Mouse (Mus musculus): ENCODE results near the gene Nras. TPM values are rescaled to one million over a fixed set of nuclear protein-coding genes. Genes with fewer than 3 reads are reported as not detected.

Gene Nras
- 10 to 100 TPM; 71.1 to 75.5 TPM for total RNA-seq (2021)

DNA sequence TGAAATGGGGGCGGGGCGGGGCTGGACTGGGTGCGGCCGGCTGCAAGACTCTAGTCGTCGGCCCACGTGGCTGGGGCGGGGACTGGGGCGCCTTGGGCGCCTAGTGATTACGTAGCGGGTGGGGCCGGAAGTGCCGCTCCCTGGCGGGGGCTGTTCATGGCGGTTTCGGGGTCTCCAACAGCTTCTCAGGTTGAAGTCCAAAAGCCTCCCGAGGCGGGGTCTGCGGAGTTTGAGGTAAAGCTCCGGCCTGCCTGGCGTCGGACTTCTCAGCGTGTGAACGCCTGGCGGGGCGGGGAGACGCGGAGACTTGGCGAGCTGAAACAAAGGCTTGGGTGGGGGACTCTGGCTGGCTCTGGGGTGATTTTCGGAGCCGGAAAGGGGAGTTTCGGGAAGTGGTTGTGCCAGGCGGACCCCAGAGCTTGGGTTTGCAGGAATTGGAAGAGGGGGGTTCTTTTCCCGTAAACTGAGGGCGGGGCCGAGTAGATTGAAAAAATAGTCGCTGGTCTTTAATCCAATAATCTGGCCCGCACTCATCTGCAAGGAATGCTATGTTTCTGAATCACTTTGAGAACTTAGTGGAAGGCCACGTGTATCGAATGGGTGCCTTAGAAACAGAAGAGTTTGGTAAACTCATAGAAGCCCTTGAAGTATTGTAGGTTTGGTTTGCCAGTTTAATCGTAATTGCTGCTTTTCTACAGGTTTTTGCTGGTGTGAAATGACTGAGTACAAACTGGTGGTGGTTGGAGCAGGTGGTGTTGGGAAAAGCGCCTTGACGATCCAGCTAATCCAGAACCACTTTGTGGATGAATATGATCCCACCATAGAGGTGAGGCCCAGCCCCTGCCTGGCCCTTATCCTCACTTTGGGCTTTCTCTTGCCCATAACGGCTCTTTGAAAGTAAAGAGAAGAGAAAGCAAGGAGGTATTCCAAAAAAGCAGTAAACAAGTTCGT is at the start of gene Nras:
Nras (plus strand) TSS at position 79 of the 951 bp plus-strand sequence.
- peak; percentile 92 to 94 for DNase-seq

DNA sequence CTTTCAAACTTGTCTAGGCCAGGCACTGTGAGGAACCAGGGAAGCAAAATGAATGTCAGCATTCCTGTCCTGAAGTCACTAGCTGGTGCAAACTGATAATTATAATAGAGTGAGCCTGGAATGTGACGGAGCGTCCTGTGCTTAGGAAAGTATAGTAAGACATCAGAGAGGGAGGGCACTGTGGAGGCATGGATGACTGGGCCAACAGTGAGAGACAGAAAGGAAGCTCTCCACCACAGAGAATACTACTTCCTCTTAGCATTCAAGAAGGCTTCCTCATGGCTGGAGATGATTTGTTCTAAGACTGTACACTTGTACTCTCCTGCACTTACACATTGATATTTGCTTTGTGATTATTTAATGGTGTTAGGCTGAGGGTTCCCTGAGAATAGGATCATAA is 40.7 kb upstream of the Nras start:
- no peak for DNase-seq

DNA sequence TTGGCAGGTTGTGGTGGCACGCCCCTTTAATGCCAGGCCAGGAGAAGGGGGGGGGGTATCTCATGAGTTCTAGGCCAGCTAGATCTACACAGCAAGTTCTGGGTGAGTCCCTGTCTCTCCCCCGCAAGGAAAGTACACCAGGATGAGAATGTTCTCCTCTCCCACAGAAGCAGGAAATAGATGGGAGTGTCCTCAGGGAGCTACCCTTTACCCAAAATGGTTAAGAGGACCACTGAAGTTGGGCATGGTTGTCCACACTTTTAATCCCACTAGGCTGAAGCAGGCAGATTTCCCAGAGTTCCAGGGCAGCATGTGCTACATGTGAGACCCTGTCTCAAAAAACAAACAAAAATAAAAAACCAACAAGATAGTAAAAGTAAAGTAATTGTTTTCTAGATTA is 38.6 kb upstream of the Nras start:
- DNase-seq: no peak

DNA sequence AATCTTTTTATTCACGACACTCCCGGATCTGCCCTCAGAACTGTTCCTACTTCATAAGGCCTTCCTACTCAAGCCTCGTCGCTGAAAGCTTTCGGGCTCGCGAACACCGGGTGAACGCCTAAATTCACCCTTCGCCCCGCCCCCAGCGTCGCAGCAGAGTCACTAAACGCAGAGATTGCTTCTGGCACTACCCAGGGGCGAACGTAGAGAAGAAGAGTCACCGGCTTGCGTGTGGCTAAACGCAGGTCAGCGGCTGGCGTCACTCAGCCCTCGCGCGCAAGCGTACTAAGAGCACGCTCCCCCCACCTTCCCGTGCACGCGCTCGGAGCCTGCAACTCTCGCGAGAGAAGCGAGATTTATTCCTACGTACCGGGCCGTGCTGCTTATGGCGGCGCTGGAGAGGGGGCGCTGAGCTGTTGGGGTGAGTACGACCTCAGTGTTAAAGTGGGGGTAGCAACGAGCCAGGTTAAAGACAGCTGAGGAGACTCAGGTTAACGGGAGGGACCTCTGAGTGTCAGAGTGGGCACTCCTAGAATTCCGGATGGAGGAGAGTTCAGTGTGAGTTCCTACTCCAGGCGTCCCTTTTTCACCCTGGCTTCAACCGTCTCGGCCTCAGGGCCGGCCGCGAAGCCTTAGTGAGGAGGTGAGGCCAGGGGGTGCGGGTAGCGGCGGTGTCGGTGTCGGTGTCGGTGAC is 37.7 kb upstream of the Nras start, which contains the start of gene Csde1:
Csde1 (plus strand) TSS at position 178 of the 694 bp plus-strand sequence.
- DNase-seq: peak; percentile 96 to 97

DNA sequence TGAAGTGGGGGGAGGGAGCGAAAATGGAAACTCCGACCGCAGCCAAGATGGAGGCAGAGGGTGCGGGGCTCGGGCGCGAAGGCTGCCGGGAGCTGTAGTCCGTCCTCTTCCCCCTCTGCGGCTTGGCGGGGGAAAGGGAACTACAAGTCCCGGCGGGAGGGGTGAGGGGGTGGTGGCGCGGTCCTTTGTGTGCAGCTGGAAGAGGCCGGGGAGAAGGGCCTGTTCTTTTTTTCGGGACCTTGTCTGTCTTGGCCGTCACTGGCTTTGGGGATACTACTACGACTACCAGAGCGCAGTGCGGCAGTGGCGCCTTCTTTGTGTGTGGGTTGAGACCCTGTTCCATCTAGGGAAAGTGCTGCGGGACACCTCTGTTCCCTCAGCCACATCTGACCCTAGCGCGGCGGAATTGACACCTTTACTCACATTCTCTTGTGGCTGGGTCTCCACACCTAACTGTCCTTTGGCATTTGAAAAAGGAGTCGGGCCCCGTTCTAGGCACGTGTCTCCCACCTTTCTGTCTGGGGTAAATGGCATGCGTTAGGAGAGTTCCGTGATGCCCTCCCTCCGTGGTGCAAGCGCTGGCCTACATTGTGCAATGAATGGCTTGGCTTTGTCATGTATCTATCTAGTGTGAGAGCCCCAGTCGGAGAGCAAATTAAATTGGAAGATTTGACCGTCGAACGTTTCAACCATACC is 37.0 kb upstream of the Nras start:
- peak; percentile 86 to 88 for DNase-seq

DNA sequence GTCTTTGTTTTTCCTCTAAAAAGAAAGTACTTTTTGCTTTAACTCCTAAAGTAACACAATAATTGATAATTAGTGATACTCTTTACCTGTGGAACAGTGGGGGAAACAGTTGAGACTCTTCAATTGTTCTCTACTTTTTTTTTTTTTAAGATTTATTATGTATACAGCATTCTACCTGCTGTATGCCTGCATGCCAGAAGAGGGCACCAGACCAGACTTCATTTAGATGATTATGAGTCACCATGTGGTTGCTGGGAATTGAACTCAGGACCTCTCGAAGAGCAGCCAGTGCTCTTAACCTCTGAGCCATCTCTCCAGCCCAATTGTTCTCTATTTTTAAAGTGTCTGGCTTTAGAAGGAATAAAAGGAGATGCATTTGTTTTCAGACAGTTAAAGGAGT is 31.9 kb upstream of the Nras start:
- no peak for DNase-seq

DNA sequence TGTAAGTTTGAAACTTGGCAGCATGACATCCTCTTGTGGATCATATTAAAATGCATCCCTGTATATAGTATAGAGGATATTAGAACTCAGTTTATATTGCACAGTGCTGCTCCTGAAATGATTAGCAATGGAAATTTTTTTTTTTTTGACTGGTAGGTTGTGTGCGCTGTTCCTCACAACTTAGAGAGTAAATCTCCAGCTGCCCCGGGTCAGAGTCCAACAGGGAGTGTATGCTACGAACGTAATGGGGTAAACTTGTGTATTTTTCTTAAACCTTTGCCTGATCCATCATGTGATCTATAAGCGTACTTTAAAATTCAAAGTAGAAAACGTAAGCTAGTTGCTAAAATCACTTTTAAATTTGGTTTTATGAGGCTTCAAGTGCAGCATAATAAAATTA is 17.8 kb upstream of the Nras start:
- no peak for DNase-seq

DNA sequence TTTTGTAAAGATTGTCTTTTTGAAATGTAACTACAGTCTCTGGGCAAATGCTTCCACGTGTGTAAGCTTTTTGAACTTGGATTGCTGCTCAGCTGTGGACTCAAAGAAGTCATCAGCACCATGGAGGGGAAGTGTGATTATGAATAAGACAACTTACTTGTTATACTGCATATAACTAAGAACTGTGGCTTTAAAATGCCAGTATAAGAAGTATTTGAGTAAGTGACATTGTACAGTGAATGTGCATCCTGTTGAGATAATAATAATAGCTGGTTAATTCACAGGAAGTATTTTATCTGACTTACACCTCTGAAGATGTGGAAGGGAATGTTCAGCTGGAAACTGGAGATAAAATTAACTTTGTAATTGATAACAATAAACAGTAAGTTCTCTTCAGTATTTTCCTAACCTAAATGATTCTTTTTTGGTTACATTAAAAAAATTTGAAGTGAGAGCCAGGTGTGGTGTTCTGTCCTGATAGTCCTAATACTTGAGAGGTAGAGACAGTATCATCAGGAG is 17.2 kb upstream of the Nras start:
- DNase-seq: no peak

DNA sequence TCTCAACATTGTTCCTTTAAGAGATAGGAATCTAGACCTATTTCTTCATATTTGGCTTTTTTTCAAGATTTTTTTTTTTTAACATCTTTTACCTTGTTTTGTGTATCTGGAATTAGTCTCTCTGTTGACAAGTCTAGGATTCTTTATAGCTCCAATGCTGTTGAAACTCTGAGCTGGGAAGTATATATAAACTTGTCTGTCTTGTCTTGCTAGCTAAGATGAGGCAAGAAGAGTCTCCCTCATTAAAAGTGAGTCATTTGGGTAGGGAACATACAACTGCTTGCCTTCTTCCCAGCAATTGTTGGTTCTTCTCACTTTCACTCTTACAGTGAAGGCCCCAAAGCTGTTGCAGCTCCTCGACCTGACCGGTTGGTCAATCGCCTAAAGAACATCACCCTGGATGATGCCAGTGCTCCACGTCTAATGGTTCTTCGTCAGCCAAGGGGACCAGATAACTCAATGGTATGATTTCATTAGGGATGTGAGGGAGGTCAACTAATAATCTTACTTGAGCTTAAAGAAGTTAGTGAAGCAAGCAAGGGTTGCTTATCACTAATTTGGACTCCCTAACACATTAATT is 2.0 kb upstream of the Nras start:
- no peak for DNase-seq

DNA sequence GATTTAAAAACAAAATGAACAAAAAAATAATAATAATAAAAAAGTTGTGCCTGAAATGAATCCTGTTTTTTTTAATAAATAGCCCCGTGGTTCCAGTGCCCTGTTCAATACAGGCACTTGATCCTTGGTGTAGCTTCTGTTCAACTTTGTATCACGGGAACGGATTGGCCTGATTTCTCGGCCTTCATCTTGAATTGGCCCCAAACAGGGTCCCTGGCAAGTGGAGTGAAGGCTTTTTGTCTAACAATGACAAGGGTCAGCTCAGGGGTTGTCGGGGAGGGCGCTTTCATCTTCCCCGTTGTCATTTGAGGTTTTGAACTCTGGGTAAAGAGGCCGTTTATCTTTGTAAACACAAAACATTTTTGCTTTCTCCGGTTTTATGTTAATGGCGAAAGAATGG is 333 bp upstream of the Nras start:
- DNase-seq: peak in 1 of 2 experiments; percentile 10

DNA sequence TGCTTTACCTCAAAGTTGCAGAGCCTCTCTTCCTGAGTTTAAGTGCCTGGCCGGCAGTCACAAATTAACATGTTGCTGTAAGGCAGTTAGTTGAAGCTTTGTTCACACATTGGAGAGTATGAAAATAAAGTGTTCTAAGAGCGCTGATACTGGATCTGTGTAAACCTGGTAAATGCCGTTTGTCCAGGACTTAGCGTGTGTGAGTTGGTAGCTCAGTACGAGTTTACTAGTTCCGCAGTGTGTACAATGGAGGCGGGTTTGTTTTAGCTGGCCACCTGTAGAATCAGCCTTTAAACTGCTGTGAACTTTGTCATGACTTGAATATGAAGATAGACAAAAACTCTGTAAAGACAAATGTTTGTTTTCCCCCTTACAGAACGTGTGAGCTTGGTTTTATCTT is 8.8 kb downstream of the Nras start:
- DNase-seq: no peak

DNA sequence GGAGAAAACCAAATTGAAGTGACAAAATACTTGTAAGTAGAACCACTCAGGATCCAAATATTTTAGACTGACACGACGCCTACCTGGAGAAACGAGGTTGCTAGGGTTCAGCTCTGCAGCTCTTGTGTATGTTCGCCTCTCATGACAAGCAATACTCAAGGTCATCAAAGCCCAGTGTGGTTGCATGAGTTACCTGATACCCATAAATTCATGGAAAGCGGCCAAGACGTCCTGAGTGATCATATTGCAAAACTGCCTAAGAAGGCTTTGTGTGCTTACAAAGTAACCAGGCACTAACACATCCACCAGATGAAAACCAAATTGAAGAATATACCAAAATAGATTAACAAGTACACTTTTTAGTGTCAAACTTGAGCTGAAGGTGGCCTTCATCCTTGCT is 10.9 kb downstream of the Nras start:
- no peak for DNase-seq

DNA sequence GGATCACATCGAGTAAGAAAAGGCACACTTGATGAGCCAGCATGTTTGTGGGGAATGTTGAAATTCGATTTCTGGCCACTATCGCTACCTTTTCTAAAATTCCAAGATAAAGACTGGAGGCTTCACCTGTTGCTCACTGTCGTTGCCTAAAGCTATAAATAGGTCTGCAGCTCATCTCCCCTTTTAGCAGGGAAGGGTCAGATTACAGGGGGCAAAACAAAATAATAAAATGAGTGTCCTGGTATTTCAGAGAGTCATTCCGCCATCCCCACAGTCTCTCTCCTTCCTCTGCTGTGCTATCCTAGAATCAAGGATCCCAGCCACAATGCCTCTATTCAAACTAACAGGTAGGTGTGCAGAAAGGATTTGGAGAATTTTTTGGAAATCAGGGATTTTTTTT is 15.7 kb downstream of the Nras start, which contains the start of gene Ampd1:
Ampd1 (plus strand) TSS at position 244 of the 400 bp plus-strand sequence.
- no peak for DNase-seq

DNA sequence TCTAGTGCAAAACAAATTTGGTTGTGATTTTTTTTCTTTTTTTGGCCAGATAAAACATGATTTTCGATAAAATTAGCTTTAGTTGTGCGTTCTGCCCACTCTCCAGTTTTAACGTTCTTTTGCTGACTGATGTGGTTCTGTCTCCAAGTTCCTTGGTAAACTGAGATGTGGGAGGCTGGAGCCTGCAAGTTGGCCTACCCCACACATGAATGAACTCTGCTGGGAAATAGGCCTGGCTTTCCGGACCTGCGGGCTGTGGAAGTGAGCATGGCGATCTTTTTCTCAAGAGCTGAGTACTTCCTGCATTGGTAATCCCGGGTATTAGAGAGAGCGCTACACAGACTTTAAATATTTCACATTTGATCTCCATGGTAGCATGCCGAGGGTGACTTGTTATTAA is 17.8 kb downstream of the Nras start:
- no peak for DNase-seq

DNA sequence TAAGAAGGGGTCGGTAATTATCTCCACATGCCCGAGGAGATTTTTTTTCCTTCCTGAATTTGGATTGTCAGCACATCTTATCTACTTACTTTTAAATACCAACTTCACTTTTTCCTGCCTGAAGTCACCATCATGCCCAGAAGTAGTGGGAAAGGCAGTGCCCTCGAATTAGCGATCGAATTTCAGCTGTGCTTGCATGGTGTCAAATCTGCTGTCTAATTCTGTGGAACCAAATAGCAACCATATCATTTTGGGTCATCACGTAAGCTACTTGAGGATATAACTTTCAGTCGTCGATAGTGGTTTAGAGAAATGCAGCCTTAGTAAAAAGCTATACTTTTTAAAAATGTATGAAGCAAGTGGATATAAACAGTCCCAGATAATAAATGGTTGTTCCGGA is 18.4 kb downstream of the Nras start:
- DNase-seq: no peak

DNA sequence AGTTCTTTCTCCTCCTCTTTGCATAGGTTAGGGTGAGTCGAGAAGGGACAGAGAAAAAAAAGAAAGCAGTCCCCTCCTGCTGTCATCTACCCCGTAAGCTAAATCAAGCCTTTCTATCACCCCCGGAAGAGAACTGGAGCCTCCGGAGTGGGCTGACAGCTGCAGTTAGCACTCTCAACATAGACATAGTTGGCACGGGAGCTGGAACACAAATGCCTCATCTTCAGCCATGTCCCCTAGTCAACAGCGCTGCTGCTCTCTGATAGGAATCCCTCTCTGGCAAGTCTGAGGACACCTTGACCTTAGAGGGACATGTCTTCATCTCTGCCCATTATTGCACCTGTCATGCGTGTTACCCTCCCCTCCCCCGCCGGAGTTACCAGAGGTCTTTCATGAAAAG is 21.2 kb downstream of the Nras start:
- peak in 1 of 2 experiments; percentile 15 for DNase-seq

DNA sequence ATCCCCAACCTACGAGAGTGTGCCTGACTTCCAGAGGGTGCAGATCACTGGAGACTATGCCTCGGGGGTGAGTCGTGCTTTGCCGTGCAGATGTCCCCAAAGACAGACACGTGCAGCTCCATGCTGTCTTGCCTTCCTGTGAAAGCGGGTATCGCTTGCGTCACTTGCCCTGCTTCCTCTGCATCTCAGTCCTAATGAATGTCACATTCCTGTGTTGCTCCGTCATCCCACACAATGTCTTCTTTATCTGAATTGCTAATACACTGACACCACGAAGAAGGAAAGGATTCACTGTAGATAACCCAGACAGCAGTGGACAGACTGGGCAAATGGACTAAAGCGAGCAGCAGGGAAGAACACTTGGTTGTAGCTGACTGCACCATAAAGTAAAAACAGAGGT is 23.0 kb downstream of the Nras start:
- no peak for DNase-seq

DNA sequence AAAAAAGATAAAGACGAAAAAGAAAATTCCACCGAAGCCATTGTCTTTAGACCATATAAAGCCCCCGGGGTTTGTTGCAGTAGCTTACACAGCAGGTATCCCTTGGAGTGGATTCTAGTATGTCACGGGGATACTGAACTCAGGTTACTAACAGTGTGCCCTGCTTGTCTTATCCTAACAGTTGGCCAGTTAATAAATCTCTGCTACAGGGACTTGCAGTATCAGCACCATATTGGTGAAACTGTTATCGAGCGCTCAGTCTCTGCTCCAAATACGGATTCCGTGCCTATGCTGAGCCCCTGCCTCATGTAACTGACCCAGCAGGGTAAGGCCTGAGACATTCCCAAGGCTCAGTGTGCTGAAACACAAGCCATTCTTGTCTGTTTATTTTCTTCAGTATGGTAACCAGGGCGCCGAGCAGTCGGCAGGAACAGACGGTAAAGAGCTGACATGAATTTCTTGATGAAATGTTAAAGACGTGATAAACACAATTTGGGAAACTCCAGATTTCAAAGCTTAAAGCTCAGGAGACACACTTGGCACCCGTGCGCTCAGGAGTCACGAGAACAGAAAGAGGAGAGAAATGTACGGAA is 23.9 kb downstream of the Nras start:
- DNase-seq: no peak

DNA sequence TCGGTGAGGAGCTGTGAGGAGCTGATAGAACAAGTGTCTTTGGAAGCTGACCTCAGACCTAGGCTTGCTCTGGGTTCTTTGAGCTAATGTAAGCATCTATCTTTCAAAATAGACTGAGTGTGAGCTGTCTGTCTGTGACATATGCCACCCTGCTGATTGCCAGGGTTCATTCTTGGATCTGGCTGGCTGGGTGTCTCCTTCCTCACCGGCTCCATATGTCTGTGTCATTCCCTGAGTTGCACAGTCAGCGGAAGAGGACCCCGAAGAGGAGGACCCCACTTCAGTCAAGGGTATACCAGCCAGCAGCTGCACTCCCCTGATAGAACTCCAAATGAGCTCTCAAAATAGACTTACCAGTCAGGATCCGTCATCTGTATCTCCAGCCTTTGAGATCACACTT is 24.7 kb downstream of the Nras start:
- peak in 1 of 2 experiments; percentile 13 for DNase-seq

DNA sequence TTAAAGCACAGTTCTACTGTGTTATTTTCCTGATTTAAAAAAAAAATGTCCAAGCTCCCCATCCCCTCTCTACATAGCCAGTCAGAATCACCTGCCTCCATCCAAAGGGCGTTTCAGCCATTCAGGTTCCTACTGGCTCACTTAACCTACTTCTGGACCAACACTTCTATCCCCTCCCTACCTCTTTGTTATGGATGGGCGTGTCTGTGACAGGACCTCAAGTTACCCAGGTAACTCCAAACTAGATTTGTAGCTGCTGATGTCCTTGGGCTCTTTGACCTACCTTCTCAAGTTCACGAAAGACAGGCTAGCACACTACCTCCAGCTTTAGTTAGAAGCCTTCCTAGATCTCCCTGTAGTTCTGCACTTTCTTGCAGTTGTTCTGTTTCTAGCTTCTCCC is 27.9 kb downstream of the Nras start:
- no peak for DNase-seq

DNA sequence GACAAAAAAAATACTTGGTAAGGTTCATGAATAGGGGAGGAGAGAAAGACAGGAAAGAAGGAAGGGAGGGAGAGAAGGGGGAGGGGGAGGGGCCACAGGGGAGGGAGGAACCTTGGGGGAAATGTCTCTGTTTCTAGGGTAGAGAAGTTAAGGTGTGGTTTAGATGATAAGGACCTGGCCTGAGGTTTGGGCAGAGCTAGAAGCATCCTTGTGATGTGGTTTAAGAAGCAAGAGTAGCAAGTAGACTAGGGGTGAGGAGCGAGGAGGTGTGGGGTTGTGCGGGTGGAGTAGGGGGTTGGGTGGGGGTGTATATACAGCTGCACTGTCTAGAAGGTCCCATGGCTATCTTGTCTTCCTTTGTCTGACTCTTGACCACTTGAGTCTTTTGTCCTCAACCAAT is 33.7 kb downstream of the Nras start:
- DNase-seq: no peak

DNA sequence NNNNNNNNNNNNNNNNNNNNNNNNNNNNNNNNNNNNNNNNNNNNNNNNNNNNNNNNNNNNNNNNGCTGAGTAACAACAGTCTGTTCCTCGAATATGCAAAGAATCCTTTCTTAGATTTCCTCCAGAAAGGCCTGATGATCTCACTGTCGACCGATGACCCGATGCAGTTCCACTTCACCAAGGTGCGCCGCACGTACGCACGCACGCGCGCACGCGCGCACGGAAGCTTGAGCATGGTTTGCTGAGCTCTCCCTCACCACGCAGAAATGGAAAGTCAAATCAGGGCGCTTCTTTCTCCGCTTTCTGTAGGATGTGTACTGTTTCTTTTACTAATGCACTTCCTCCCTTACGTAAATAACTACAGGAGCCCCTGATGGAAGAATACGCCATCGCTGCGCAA is 40.6 kb downstream of the Nras start:
- no peak for DNase-seq
